Mouse (Mus musculus): Measurements from ENCODE around the gene A930033H14Rik.

The A930033H14Rik gene

GRCm38 (mm10) chr10:69212542-69213440 is at the start of gene A930033H14Rik:
Gene A930033H14Rik, minus strand, starts transcription at chr10:69213098.
- DNase-seq (ENCODE audit: low spot score) = peak; percentile 78

- no peak for DNase-seq (ENCODE audit: low spot score)
Observed at GRCm38 (mm10) chr10:69259929-69260328, 47.0 kb upstream of the A930033H14Rik start.

GRCm38 (mm10) chr10:69259161-69259560 is 46.3 kb upstream of the A930033H14Rik start:
- no peak for DNase-seq (ENCODE audit: low spot score)

- no peak for DNase-seq (ENCODE audit: low spot score)
Observed at GRCm38 (mm10) chr10:69258588-69258987, 45.7 kb upstream of the A930033H14Rik start.

- no peak for DNase-seq (ENCODE audit: low spot score)
Observed at GRCm38 (mm10) chr10:69257592-69258133, 44.8 kb upstream of the A930033H14Rik start.

GRCm38 (mm10) chr10:69255594-69255993 is 42.7 kb upstream of the A930033H14Rik start:
- no peak for DNase-seq (ENCODE audit: low spot score)

GRCm38 (mm10) chr10:69254390-69254847 is 41.5 kb upstream of the A930033H14Rik start:
- DNase-seq (ENCODE audit: low spot score) = peak; percentile 66

GRCm38 (mm10) chr10:69253686-69254080 is 40.8 kb upstream of the A930033H14Rik start:
- DNase-seq (ENCODE audit: low spot score) = no peak

- DNase-seq (ENCODE audit: low spot score) = no peak
Observed at GRCm38 (mm10) chr10:69253075-69253685, 40.3 kb upstream of the A930033H14Rik start.

GRCm38 (mm10) chr10:69252112-69253074 is 39.5 kb upstream of the A930033H14Rik start:
- DNase-seq (ENCODE audit: low spot score) = no peak

- DNase-seq (ENCODE audit: low spot score) = no peak
Observed at GRCm38 (mm10) chr10:69251254-69251653, 38.4 kb upstream of the A930033H14Rik start.

- DNase-seq (ENCODE audit: low spot score) = peak; percentile 54
Observed at GRCm38 (mm10) chr10:69248261-69249160, 35.6 kb upstream of the A930033H14Rik start.

- DNase-seq (ENCODE audit: low spot score) = no peak
Observed at GRCm38 (mm10) chr10:69247311-69248033, 34.6 kb upstream of the A930033H14Rik start.

GRCm38 (mm10) chr10:69246762-69247161 is 33.9 kb upstream of the A930033H14Rik start:
- DNase-seq (ENCODE audit: low spot score) = no peak

GRCm38 (mm10) chr10:69245906-69246668 is 33.2 kb upstream of the A930033H14Rik start:
- no peak for DNase-seq (ENCODE audit: low spot score)

GRCm38 (mm10) chr10:69245151-69245550 is 32.3 kb upstream of the A930033H14Rik start:
- no peak for DNase-seq (ENCODE audit: low spot score)

- DNase-seq (ENCODE audit: low spot score) = no peak
Observed at GRCm38 (mm10) chr10:69240530-69240929, 27.6 kb upstream of the A930033H14Rik start.

GRCm38 (mm10) chr10:69238311-69238710 is 25.4 kb upstream of the A930033H14Rik start:
- no peak for DNase-seq (ENCODE audit: low spot score)

GRCm38 (mm10) chr10:69237781-69238180 is 24.9 kb upstream of the A930033H14Rik start:
- DNase-seq (ENCODE audit: low spot score) = no peak

Data from ovary, adult 18-20 months (tissue).